Mouse (Mus musculus) C2C12 (cell line): Measurements from ENCODE around the gene Srrt. TPM values are rescaled to one million over a fixed set of nuclear protein-coding genes. Genes with fewer than 3 reads are reported as not detected.
A peak's percentile ranks its signal among the peaks of the same experiment; 100 is the strongest.

Experiments used
- H3K27me3 ChIP-seq: one replicate; pipeline ENCODE4 v1.6.1; 2011; ENCODE audit not compliant: control insufficient read depth, insufficient read depth, insufficient read length
- H3K36me3 ChIP-seq: one replicate; pipeline ENCODE4 v1.6.1; 2011; ENCODE audit not compliant: control insufficient read depth, insufficient read depth
- H3K4me3 ChIP-seq: one replicate; pipeline ENCODE4 v1.5.1; 2011; ENCODE audit warnings: mild to moderate bottlenecking, control low read depth; ENCODE audit not compliant: poor library complexity, insufficient read depth, severe bottlenecking
- H3K79me2 ChIP-seq: one replicate; pipeline ENCODE4 v1.6.1; 2011; ENCODE audit not compliant: control insufficient read depth, insufficient read depth
- H3K79me3 ChIP-seq: one replicate; pipeline ENCODE4 v1.6.1; 2011; ENCODE audit warnings: low read depth, control low read depth
- H3ac ChIP-seq: one replicate; pipeline ENCODE3; 2011; ENCODE audit warnings: low read depth; ENCODE audit not compliant: control insufficient read depth, insufficient read length
- CEBPB ChIP-seq: IDR thresholded peaks from one replicate; pipeline ENCODE4 v1.6.1; 2011; ENCODE audit warnings: low read depth, mild to moderate bottlenecking, control low read depth, moderate library complexity
- CTCF ChIP-seq: IDR thresholded peaks from one replicate; pipeline ENCODE4 v1.5.1; 2011; ENCODE audit not compliant: control insufficient read depth, insufficient read depth, insufficient read length
- FOSL1 ChIP-seq: IDR thresholded peaks from one replicate; pipeline ENCODE4 v1.8.0; 2011; ENCODE audit warnings: mild to moderate bottlenecking, low read length; ENCODE audit not compliant: poor library complexity, insufficient read depth, severe bottlenecking
- MAX ChIP-seq: IDR thresholded peaks from one replicate; pipeline ENCODE4 v1.6.1; 2011; ENCODE audit warnings: mild to moderate bottlenecking, control low read depth
- MYOD1 ChIP-seq: IDR thresholded peaks from one replicate; pipeline ENCODE4 v1.6.1; 2011; ENCODE audit warnings: low read depth; ENCODE audit not compliant: control insufficient read depth, insufficient read length
- MYOG ChIP-seq: IDR thresholded peaks from one replicate; pipeline ENCODE4 v1.6.1; 2011; ENCODE audit not compliant: control insufficient read depth, insufficient read length; ENCODE audit errors: extremely low read depth
- USF1 ChIP-seq: IDR thresholded peaks from one replicate; pipeline ENCODE4 v1.6.1; 2011; ENCODE audit warnings: low read depth, mild to moderate bottlenecking, control low read depth, moderate library complexity
- microRNA-seq: library from miRNA; unstranded; fragments of <30 nt; microRNA quantifications from one replicate; pipeline ENCODE4, GENCODE M21; 2019; ENCODE audit warnings: borderline microRNAs expressed
- polyA plus RNA-seq: library from polyadenylated mRNA; unstranded; fragments of >200 nt; fragmentation: generic; extraction: Trizol; gene quantifications from one replicate; pipeline ENCODE4 v1.2.1, GENCODE M21; 2012; ENCODE audit warnings: missing spikeins

Gene Srrt
- polyA plus RNA-seq, 1 experiment = 130 TPM

- Histone ChIP-seq H3K36me3 (no peaks in the 10 kb centered on the region), H3ac (no peak overlapping the region), H3K79me3 (no peaks in the 10 kb centered on the region), H3K27me3 (peaks cover 49% of the 10 kb centered on the region), H3K4me3 (no peak overlapping the region), H3K79me2 (no peaks in the 10 kb centered on the region)
- TF ChIP-seq CTCF (no peak), MYOG (no peak), CEBPB (no peak), MAX (no peak), FOSL1 (no peak), MYOD1 (no peak), USF1 (no peak)
Observed at GRCm38 (mm10) chr5:137268131-137268910, 39.2 kb downstream of the Srrt start.

DNA sequence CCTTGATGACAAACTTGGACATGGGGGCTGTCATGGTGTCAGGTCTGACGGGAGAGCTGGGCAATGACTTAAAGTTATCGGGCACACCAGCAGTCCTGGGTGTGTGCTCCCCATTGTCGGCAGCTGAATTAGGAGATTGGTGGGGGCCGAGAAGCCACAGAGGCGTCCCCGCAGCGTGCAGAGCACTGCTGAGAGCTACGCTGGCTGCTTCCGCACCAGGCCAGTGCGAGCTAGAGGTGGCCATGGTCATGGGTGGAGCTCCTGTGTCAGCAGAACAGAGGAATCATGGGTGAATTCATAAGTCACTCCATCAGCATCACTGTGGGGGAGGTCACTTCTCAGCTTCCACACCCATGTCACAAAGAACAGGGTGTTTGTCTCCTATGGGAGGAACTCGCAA is 42.7 kb downstream of the Srrt start:
- Histone ChIP-seq H3K79me2 (no peaks in the 10 kb centered on the region), H3ac (no peak overlapping the region), H3K27me3 (peaks cover 44% of the 10 kb centered on the region), H3K36me3 (no peaks in the 10 kb centered on the region), H3K79me3 (no peaks in the 10 kb centered on the region), H3K4me3 (no peak overlapping the region)
- no peak for TF ChIP-seq MYOD1
- TF ChIP-seq CEBPB = no peak

- peaks cover 41% of the 10 kb centered on the region for H3K27me3 ChIP-seq
- H3K4me3 ChIP-seq = no peak overlapping the region
- no peaks in the 10 kb centered on the region for H3K36me3 ChIP-seq
- no peaks in the 10 kb centered on the region for H3K79me2 ChIP-seq
- H3K79me3 ChIP-seq = no peaks in the 10 kb centered on the region
- H3ac ChIP-seq = no peak overlapping the region
- TF ChIP-seq FOSL1 (no peak), MAX (no peak), MYOD1 (no peak), USF1 (no peak), CTCF (no peak), MYOG (no peak), CEBPB (no peak)
Observed at GRCm38 (mm10) chr5:137263897-137264720, 43.4 kb downstream of the Srrt start.

Small RNAs within 50 kb of the gene (microRNA-seq; reads per million reads assigned to microRNA genes)
- gene Mir7036 (0.64 reads per million, percentile 13 among the genes with 10 or more reads in this experiment), gene Mir8116 (not detected)

Other genes starting within 250 kb of the Srrt start
- gene Serpine1, start 235.4 kb downstream of the Srrt start, polyA plus RNA-seq = 131 TPM
- gene Trim56, start 191.5 kb downstream of the Srrt start, polyA plus RNA-seq = 7.4 TPM
- not detected for gene Muc3, start 158.4 kb downstream of the Srrt start, polyA plus RNA-seq
- not detected for gene Muc3a, start 95.3 kb downstream of the Srrt start, polyA plus RNA-seq
- gene Ache, start 20.2 kb downstream of the Srrt start, polyA plus RNA-seq = 0.06 TPM
- 10.6 TPM for gene Ufsp1, start 13.0 kb downstream of the Srrt start, polyA plus RNA-seq
- gene Trip6, start 6.7 kb upstream of the Srrt start, polyA plus RNA-seq = 80.0 TPM
- 7.3 TPM for gene Slc12a9, start 25.9 kb upstream of the Srrt start, polyA plus RNA-seq
- gene Ephb4, start 42.4 kb upstream of the Srrt start, polyA plus RNA-seq = 25.2 TPM
- 0.01 TPM for gene Zan, start 169.4 kb upstream of the Srrt start, polyA plus RNA-seq
- 63.5 TPM for gene Pop7, start 194.8 kb upstream of the Srrt start, polyA plus RNA-seq
- gene Gigyf1, start 210.9 kb upstream of the Srrt start, polyA plus RNA-seq = 6.9 TPM
- gene Epo, start 225.6 kb upstream of the Srrt start, polyA plus RNA-seq = not detected
- gene Gnb2, start 225.8 kb upstream of the Srrt start, polyA plus RNA-seq = 672 TPM
- gene Actl6b, start 245.8 kb upstream of the Srrt start, polyA plus RNA-seq = not detected